Mouse (Mus musculus): ENCODE measurements around the gene AW011738. TPM values are rescaled to one million over a fixed set of nuclear protein-coding genes. Genes with fewer than 3 reads are reported as not detected.
A peak's percentile ranks its signal among the peaks of the same experiment; 100 is the strongest.

The AW011738 gene
- polyA plus RNA-seq, 1 experiment from 2014 or later = 3.4 TPM

GRCm38 (mm10) chr4:156195927-156196870 is 6.9 kb upstream of the AW011738 start:
- Histone ChIP-seq H3K27ac (ENCODE audit: low read length) (peak overlapping the region; percentile 89), H3K4me2 (ENCODE audit: low read depth, low read length) (peak overlapping the region; percentile 98), H3K9me3 (ENCODE audit: control insufficient read depth, low read length) (no peaks in the 10 kb centered on the region), H3K27me3 (ENCODE audit: control insufficient read depth, insufficient read depth, low read depth, low read length) (no peaks in the 10 kb centered on the region), H3K4me3 (ENCODE audit: low read length) (peak overlapping the region; percentile 96), H3K9ac (ENCODE audit: low read length) (peak overlapping the region; percentile 90), H3K36me3 (ENCODE audit: control insufficient read depth, insufficient read depth, low read length) (peaks cover 2% of the 10 kb centered on the region; the same call in 1 of the 2 replicates), H3K4me1 (replicated peaks; ENCODE audit: control insufficient read depth, insufficient read depth, low read length) (peaks cover 42% of the 10 kb centered on the region)
- ATAC-seq (ENCODE audit: low read depth) = 0 out of 2 replicates have a peak, but pooled peaks have one; percentile 10
- 3% methylated on average over 35 of the region's 35 CpGs for WGBS

GRCm38 (mm10) chr4:156197131-156197828 is 5.8 kb upstream of the AW011738 start, which contains the start of gene Agrn:
Agrn (minus strand) TSS chr4:156197488.
- Histone ChIP-seq H3K9me3 (ENCODE audit: control insufficient read depth, low read length) (no peaks in the 10 kb centered on the region), H3K4me2 (ENCODE audit: low read depth, low read length) (peak within 1 kb of the TSS; percentile 98), H3K36me3 (ENCODE audit: control insufficient read depth, insufficient read depth, low read length) (peaks cover 2% of the 10 kb centered on the region; the same call in 1 of the 2 replicates), H3K27ac (ENCODE audit: low read length) (peak within 1 kb of the TSS; percentile 95), H3K9ac (ENCODE audit: low read length) (peak within 1 kb of the TSS; percentile 90), H3K4me1 (replicated peaks; ENCODE audit: control insufficient read depth, insufficient read depth, low read length) (peaks cover 36% of the 10 kb centered on the region), H3K4me3 (ENCODE audit: low read length) (peak within 1 kb of the TSS; percentile 96), H3K27me3 (ENCODE audit: control insufficient read depth, insufficient read depth, low read depth, low read length) (no peaks in the 10 kb centered on the region)
- whole genome bisulfite sequencing = under 1% methylated on average over 41 of the region's 88 CpGs
- peak; percentile 86 for ATAC-seq (ENCODE audit: low read depth)

- Histone ChIP-seq H3K4me2 (ENCODE audit: low read depth, low read length) (peak overlapping the region; percentile 70), H3K9me3 (ENCODE audit: control insufficient read depth, low read length) (no peaks in the 10 kb centered on the region), H3K27me3 (ENCODE audit: control insufficient read depth, insufficient read depth, low read depth, low read length) (peaks cover 4% of the 10 kb centered on the region; the same call in 1 of the 2 replicates), H3K27ac (ENCODE audit: low read length) (peak overlapping the region; percentile 95), H3K36me3 (ENCODE audit: control insufficient read depth, insufficient read depth, low read length) (peaks cover 2% of the 10 kb centered on the region; the same call in 1 of the 2 replicates), H3K4me3 (ENCODE audit: low read length) (peak overlapping the region; percentile 96), H3K9ac (ENCODE audit: low read length) (peak overlapping the region; percentile 72), H3K4me1 (replicated peaks; ENCODE audit: control insufficient read depth, insufficient read depth, low read length) (peaks cover 38% of the 10 kb centered on the region)
- ATAC-seq (ENCODE audit: low read depth) = peak; percentile 91
- 0% methylated on average over 19 of the region's 26 CpGs for WGBS
Observed at GRCm38 (mm10) chr4:156197829-156198205, 5.3 kb upstream of the AW011738 start.

GRCm38 (mm10) chr4:156200623-156201475 is 2.3 kb upstream of the AW011738 start, which contains the start of gene Isg15:
Isg15 (minus strand) TSS chr4:156200818.
- 56% methylated on average over 10 of the region's 10 CpGs for WGBS
- Histone ChIP-seq H3K4me1 (replicated peaks; ENCODE audit: control insufficient read depth, insufficient read depth, low read length) (peaks cover 20% of the 10 kb centered on the region), H3K9ac (ENCODE audit: low read length) (no peak within 1 kb of the TSS), H3K9me3 (ENCODE audit: control insufficient read depth, low read length) (no peaks in the 10 kb centered on the region), H3K36me3 (ENCODE audit: control insufficient read depth, insufficient read depth, low read length) (no peaks in the 10 kb centered on the region), H3K27ac (ENCODE audit: low read length) (no peak within 1 kb of the TSS), H3K27me3 (ENCODE audit: control insufficient read depth, insufficient read depth, low read depth, low read length) (peaks cover 15% of the 10 kb centered on the region; the same call in 1 of the 2 replicates), H3K4me2 (ENCODE audit: low read depth, low read length) (peak within 1 kb of the TSS; percentile 13), H3K4me3 (ENCODE audit: low read length) (no peak within 1 kb of the TSS)
- ATAC-seq (ENCODE audit: low read depth) = no peak

GRCm38 (mm10) chr4:156202462-156202893 is 626 bp upstream of the AW011738 start:
- peak overlapping the region; percentile 65; the same call in 1 of the 2 replicates for H3K9ac ChIP-seq (ENCODE audit: low read length)
- 0 out of 2 replicates have a peak overlapping the region, but pooled peaks have one; percentile 27 for H3K27ac ChIP-seq (ENCODE audit: low read length)

GRCm38 (mm10) chr4:156203413-156204131 is 468 bp downstream of the AW011738 start:
- no peaks in the 10 kb centered on the region for H3K9me3 ChIP-seq (ENCODE audit: control insufficient read depth, low read length)
- under 1% methylated on average over 49 of the region's 49 CpGs for WGBS
- H3K9ac ChIP-seq (ENCODE audit: low read length) = peak overlapping the region; percentile 65
- peak overlapping the region; percentile 38 for H3K27ac ChIP-seq (ENCODE audit: low read length)
- H3K4me3 ChIP-seq (ENCODE audit: low read length) = peak overlapping the region; percentile 69
- peaks cover 14% of the 10 kb centered on the region for H3K4me1 ChIP-seq (replicated peaks; ENCODE audit: control insufficient read depth, insufficient read depth, low read length)
- ATAC-seq (ENCODE audit: low read depth) = peak; percentile 53
- H3K36me3 ChIP-seq (ENCODE audit: control insufficient read depth, insufficient read depth, low read length) = no peaks in the 10 kb centered on the region
- peaks cover 15% of the 10 kb centered on the region; the same call in 1 of the 2 replicates for H3K27me3 ChIP-seq (ENCODE audit: control insufficient read depth, insufficient read depth, low read depth, low read length)
- peak overlapping the region; percentile 96 for H3K4me2 ChIP-seq (ENCODE audit: low read depth, low read length)

More at GRCm38 (mm10) chr4:156202462-156202893, 626 bp upstream of the AW011738 start:
- Histone ChIP-seq H3K4me1 (replicated peaks; ENCODE audit: control insufficient read depth, insufficient read depth, low read length) (peaks cover 14% of the 10 kb centered on the region), H3K36me3 (ENCODE audit: control insufficient read depth, insufficient read depth, low read length) (no peaks in the 10 kb centered on the region), H3K4me2 (ENCODE audit: low read depth, low read length) (peak overlapping the region; percentile 96), H3K9me3 (ENCODE audit: control insufficient read depth, low read length) (no peaks in the 10 kb centered on the region), H3K27me3 (ENCODE audit: control insufficient read depth, insufficient read depth, low read depth, low read length) (peaks cover 15% of the 10 kb centered on the region; the same call in 1 of the 2 replicates), H3K4me3 (ENCODE audit: low read length) (peak overlapping the region; percentile 69)
- no peak for ATAC-seq (ENCODE audit: low read depth)
- WGBS = 34% methylated on average over 12 of the region's 12 CpGs

- WGBS = 76% methylated on average over 4 of the region's 4 CpGs
- no peak overlapping the region for H3K4me2 ChIP-seq (ENCODE audit: low read depth, low read length)
- no peak overlapping the region for H3K4me3 ChIP-seq (ENCODE audit: low read length)
- H3K27me3 ChIP-seq (ENCODE audit: control insufficient read depth, insufficient read depth, low read depth, low read length) = peaks cover 5% of the 10 kb centered on the region; the same call in 1 of the 2 replicates
- H3K9ac ChIP-seq (ENCODE audit: low read length) = no peak overlapping the region
- ATAC-seq (ENCODE audit: low read depth) = no peak
- H3K36me3 ChIP-seq (ENCODE audit: control insufficient read depth, insufficient read depth, low read length) = no peaks in the 10 kb centered on the region
- H3K4me1 ChIP-seq (replicated peaks; ENCODE audit: control insufficient read depth, insufficient read depth, low read length) = peaks cover 5% of the 10 kb centered on the region
- no peaks in the 10 kb centered on the region for H3K9me3 ChIP-seq (ENCODE audit: control insufficient read depth, low read length)
- no peak overlapping the region for H3K27ac ChIP-seq (ENCODE audit: low read length)
Observed at GRCm38 (mm10) chr4:156208872-156209271, 5.8 kb downstream of the AW011738 start.

Measured in lung, embryonic 16.5 days (tissue).